Mouse (Mus musculus) embryonic facial prominence, embryonic 11.5 days (tissue): ENCODE results near the gene Zbtb5. TPM values are rescaled to one million over a fixed set of nuclear protein-coding genes. Genes with fewer than 3 reads are reported as not detected.
"Not testable (repeated sequence)": the region's sequence is repeated elsewhere in the genome, so short reads cannot be mapped to it uniquely, and the experiment has no call there.

Experiments used
- ATAC-seq: fragments of 200-750 bp; cut with Nextera tagmentation; replicated peaks from 2 replicates; pipeline ENCODE4 v1.8.0; 2017; ENCODE audit warnings: low read depth; ENCODE audit not compliant: insufficient number of reproducible peaks, low FRiP score, low TSS enrichment
- DNase-seq: peaks from one replicate; pipeline ENCODE4 v3.0.0-alpha.2; 2015; ENCODE audit warnings: low spot score
- H3K27ac ChIP-seq: fragments of 300-500 bp; sonication (generic); replicated peaks from 2 replicates; pipeline ENCODE4 v1.5.1; 2014; ENCODE audit warnings: mild to moderate bottlenecking, low read depth, low read length, control low read depth
- H3K27me3 ChIP-seq: fragments of 300-500 bp; sonication (generic); 2 replicates; pipeline ENCODE4 v1.6.1; 2014; ENCODE audit warnings: mild to moderate bottlenecking, low read length, moderate library complexity, mixed read lengths; ENCODE audit not compliant: control insufficient read depth, insufficient read depth
- H3K36me3 ChIP-seq: fragments of 300-500 bp; sonication (generic); replicated peaks from 2 replicates; pipeline ENCODE4 v1.6.1; 2014; ENCODE audit warnings: low read depth, mild to moderate bottlenecking, low read length, moderate library complexity, mixed read lengths; ENCODE audit not compliant: control insufficient read depth, insufficient read depth
- H3K4me1 ChIP-seq: fragments of 300-500 bp; sonication (generic); 2 replicates; pipeline ENCODE4 v1.6.1; 2014; ENCODE audit warnings: low read length, mixed read lengths; ENCODE audit not compliant: control insufficient read depth, insufficient read depth
- H3K4me2 ChIP-seq: fragments of 300-500 bp; sonication (generic); 2 replicates; pipeline ENCODE4 v1.6.1; 2014; ENCODE audit warnings: low read depth, mild to moderate bottlenecking, control low read depth, low read length, moderate library complexity
- H3K4me3 ChIP-seq: fragments of 300-500 bp; sonication (generic); 2 replicates; pipeline ENCODE4 v1.5.1; 2014; ENCODE audit warnings: low read depth, low read length, control low read depth
- H3K9ac ChIP-seq: fragments of 300-500 bp; sonication (generic); replicated peaks from 2 replicates; pipeline ENCODE4 v1.6.1; 2014; ENCODE audit warnings: mild to moderate bottlenecking, control low read depth, low read length
- H3K9me3 ChIP-seq: fragments of 300-500 bp; sonication (generic); replicated peaks from 2 replicates; pipeline ENCODE4 v1.6.1; 2016; ENCODE audit warnings: mild to moderate bottlenecking, low read length, inconsistent platforms, mixed read lengths; ENCODE audit not compliant: control insufficient read depth
- WGBS: fragments of 180-500 bp; shearing (Covaris S2); extraction: QIAGEN DNeasy Blood & Tissue Kit; methylation state at CpG from one replicate; pipeline ENCODE4 v1.1.7; 2014; 5-methylcytosine and 5-hydroxymethylcytosine counted together
- polyA plus RNA-seq: library from polyadenylated mRNA; unstranded; fragments of >200 nt; fragmentation: Nextera tagmentation; extraction: Ambion mirVana; gene quantifications from 2 replicates; pipeline ENCODE4 v1.2.1, GENCODE M21; 2014

Gene Zbtb5
- polyA plus RNA-seq, 1 experiment from 2014 or later: 42.5 TPM

DNA sequence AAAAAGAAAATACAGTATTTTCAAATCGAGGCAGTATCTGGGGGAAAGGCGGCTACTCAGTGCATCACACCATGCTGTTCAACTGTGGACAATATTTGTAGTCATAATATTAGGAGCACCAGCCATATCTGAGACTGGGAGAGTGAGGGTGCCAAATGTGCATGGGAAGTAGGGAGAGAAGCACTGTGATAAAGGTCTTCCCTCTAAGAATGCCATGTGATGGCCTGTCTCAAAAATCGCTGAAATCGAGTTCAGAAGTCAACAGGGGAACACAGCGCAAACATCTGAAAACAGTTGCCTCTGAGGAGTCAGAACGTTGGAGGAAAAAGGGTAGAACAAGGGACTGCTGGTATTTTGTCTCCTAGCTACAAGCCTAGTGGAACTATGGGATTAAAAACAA is 12.2 kb downstream of the Zbtb5 start:
- DNase-seq (no peak), ATAC-seq (no peak)
- WGBS: 90% methylated on average over 6 of the region's 6 CpGs
- no peak overlapping the region for H3K27ac ChIP-seq
- H3K4me3 ChIP-seq: no peak overlapping the region
- no peak overlapping the region for H3K9ac ChIP-seq
- no peak overlapping the region for H3K4me2 ChIP-seq
- H3K36me3 ChIP-seq: no peaks in the 10 kb centered on the region
- H3K9me3 ChIP-seq: no peaks in the 10 kb centered on the region
- no peaks in the 10 kb centered on the region for H3K27me3 ChIP-seq
- H3K4me1 ChIP-seq: no peaks in the 10 kb centered on the region

DNA sequence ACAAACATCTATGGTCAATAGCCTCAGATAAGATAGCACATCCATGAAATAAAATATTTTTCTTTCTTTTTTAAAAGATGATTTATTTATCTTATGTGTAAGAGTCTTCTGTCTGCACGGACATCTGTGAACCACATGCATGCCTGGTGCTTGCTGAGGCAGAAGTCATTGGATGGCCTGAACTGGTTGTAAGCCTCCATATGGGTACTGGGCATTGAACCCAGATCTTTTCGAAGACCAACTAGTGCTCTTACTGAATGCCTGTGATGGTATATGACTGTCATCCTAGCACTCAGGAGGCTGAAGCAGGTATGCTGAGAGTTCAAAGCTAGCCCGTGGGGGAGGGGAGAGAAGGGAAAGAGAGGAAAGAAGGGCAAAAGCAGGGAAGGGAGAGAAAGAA is 14.1 kb downstream of the Zbtb5 start:
- Histone ChIP-seq H3K9me3 (no peaks in the 10 kb centered on the region), H3K4me1 (no peaks in the 10 kb centered on the region), H3K9ac (no peak overlapping the region), H3K4me2 (no peak overlapping the region), H3K4me3 (no peak overlapping the region), H3K27me3 (no peaks in the 10 kb centered on the region), H3K36me3 (no peaks in the 10 kb centered on the region; the same call in 1 of the 2 replicates), H3K27ac (no peak overlapping the region)
- 65% methylated on average over 3 of the region's 3 CpGs for WGBS
- ATAC-seq: no peak
- no peak for DNase-seq

DNA sequence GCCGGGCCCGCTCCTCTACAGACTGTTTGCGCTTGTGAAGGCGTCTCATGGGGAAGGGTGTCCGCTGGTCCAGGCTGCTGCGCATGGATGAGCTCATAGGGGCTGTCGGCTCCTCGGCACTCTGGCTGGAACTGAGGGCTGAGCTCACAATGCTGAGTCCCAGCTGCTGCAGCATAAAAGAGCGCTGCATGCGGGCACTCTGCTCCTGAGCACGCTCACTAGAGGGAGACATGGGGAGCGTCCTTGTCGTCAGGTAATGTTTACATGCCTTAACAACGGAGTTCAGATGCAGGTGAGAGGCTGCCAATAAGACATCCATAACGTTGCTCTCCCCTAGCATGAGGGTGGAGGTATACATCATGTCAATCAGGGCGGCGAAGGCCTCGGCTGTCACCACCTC is 17.4 kb downstream of the Zbtb5 start:
- no peak overlapping the region for H3K4me2 ChIP-seq
- DNase-seq (no peak), ATAC-seq (no peak)
- WGBS: 89% methylated on average over 18 of the region's 18 CpGs
- H3K4me1 ChIP-seq: no peaks in the 10 kb centered on the region
- H3K27me3 ChIP-seq: no peaks in the 10 kb centered on the region
- no peak overlapping the region for H3K4me3 ChIP-seq
- peaks cover 6% of the 10 kb centered on the region for H3K36me3 ChIP-seq
- H3K27ac ChIP-seq: no peak overlapping the region
- no peaks in the 10 kb centered on the region for H3K9me3 ChIP-seq
- no peak overlapping the region for H3K9ac ChIP-seq

DNA sequence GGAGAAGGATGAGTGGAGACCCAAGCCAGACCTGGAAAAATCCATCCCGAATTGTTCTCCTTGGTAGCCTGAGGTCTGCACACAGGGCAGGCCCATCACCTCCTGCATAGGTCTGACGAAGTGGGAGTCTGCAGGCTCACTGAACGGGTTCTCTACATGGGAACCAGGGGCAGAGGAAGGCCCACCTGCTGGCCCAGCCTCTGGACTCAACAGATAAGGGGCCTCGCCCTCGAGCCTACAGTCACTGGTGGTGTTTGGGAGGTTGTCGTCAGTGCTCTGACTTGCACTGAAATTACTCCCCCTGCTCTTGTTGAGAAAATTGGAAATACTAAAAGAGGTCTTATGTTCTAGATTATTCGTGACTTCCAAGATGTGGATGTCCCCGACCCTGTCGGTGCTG is 18.4 kb downstream of the Zbtb5 start:
- no peaks in the 10 kb centered on the region for H3K4me1 ChIP-seq
- no peak overlapping the region for H3K9ac ChIP-seq
- H3K27me3 ChIP-seq: no peaks in the 10 kb centered on the region
- no peaks in the 10 kb centered on the region for H3K9me3 ChIP-seq
- no peak overlapping the region for H3K27ac ChIP-seq
- H3K4me3 ChIP-seq: no peak overlapping the region
- no peak for DNase-seq
- no peak for ATAC-seq
- peaks cover 6% of the 10 kb centered on the region for H3K36me3 ChIP-seq
- 87% methylated on average over 9 of the region's 9 CpGs for WGBS
- H3K4me2 ChIP-seq: no peak overlapping the region

DNA sequence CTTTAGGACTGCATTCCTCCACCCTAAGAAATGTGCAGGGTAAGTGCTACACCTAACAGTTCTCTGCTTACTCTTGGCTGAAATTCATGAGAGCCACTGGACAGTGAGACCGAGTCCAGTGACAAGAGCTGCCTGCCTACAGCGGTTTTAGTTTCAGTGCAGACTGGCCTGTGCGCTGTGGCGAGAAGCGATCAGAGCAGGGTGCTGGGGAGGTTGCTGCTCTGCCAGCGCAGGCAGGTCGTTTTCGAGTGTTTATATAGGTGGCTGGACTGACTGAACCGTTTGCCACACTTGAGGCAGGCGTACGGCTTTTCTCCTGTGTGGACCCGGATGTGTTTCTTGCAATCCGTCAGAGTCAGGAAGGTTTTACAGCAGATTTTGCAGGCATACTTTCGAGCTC is 19.0 kb downstream of the Zbtb5 start:
- not testable (repeated sequence) for H3K4me3 ChIP-seq, H3K36me3 ChIP-seq, H3K4me1 ChIP-seq, DNase-seq, H3K27ac ChIP-seq, H3K27me3 ChIP-seq, ATAC-seq, H3K4me2 ChIP-seq, H3K9ac ChIP-seq, H3K9me3 ChIP-seq
- 86% methylated on average over 13 of the region's 14 CpGs for WGBS

DNA sequence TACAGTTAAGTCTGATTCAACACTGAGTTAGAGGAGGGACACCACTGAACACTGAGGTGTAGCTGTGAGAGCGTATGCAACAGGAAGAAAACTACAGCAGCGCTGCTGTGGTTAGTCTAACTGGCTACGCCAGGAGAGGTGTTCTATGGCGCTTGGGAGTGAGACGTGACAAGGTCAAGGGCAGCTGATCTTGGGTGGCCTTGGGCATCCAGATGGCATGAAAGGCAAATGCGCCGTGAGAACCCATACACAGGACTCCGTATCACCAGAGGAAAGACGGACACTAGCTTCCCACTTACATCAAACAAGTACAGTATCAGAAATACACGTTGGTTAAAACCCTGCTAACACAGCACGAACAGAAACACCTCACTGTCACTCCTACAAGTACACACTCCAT is 19.9 kb downstream of the Zbtb5 start:
- not testable (repeated sequence) for H3K27ac ChIP-seq, ATAC-seq, H3K4me1 ChIP-seq, H3K4me2 ChIP-seq, H3K4me3 ChIP-seq, H3K9me3 ChIP-seq, H3K36me3 ChIP-seq, H3K9ac ChIP-seq, DNase-seq, H3K27me3 ChIP-seq
- WGBS: 88% methylated on average over 11 of the region's 11 CpGs

DNA sequence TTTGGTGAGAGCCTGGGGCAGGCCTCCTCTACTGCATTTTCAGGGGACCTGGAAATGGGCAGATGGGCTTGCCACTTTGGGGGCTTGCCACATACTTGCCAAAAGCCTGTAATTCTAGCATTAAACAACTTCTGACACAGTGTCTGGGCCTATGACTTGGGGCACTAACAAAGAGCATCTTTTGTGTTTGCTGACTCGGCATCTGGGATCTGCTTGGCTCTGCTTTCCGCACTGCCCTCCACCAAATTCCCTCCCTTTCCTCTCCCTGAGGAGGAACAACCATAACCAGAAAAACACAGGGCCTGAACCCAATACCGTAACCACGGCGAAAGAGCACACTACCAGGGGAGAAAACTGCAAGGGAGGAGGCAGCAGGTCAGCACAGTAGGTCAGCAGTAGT is 21.7 kb downstream of the Zbtb5 start:
- ATAC-seq (no peak), DNase-seq (no peak)
- H3K27me3 ChIP-seq: no peaks in the 10 kb centered on the region
- H3K9ac ChIP-seq: no peak overlapping the region
- no peaks in the 10 kb centered on the region for H3K9me3 ChIP-seq
- no peak overlapping the region for H3K4me3 ChIP-seq
- peaks cover 6% of the 10 kb centered on the region for H3K36me3 ChIP-seq
- no peak overlapping the region for H3K27ac ChIP-seq
- WGBS: 81% methylated on average over 5 of the region's 5 CpGs
- no peak overlapping the region for H3K4me2 ChIP-seq
- H3K4me1 ChIP-seq: no peaks in the 10 kb centered on the region

DNA sequence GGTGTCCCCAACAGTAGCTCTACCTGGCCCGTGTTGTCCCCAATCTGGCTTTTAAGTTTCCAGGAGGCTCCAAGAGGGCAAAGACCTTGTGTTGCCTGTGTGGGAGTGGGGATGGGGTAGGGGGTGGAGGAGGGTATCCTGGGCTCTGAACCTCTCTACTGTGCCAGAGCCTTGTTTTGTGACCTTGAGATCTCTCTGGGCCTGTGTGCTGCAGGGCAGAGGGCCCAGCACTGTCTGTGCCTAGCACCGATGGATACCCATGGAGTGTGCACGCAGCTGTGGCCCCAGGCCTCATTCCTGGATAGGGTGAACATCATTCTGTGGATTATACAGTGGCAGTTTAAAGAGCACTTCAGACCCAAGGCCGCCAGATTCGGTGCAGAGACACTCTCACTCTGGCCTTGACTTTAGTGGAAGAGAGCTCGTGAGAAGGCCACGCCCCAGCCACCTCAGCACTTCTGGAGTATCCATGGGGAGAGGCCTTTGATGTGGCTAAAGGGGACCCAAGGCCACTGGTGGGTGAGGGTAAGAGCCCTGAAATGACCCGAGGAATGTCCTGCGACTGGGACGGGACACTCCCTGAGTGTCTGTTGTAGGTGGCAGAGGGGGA is 29.0 kb downstream of the Zbtb5 start:
- H3K4me2 ChIP-seq: no peak overlapping the region
- H3K9me3 ChIP-seq: no peaks in the 10 kb centered on the region
- no peaks in the 10 kb centered on the region for H3K36me3 ChIP-seq
- H3K27me3 ChIP-seq: no peaks in the 10 kb centered on the region
- 88% methylated on average over 10 of the region's 10 CpGs for WGBS
- no peak overlapping the region for H3K27ac ChIP-seq
- H3K4me1 ChIP-seq: no peaks in the 10 kb centered on the region
- DNase-seq (no peak), ATAC-seq (no peak)
- no peak overlapping the region for H3K4me3 ChIP-seq
- no peak overlapping the region for H3K9ac ChIP-seq
